Mouse (Mus musculus): ENCODE measurements at regions not wholly inside any gene's neighbourhood (a gene's known extent, or its start where the extent isn't known, plus 50 kb on each side); places are given as distances from the start of the nearest gene placed in this dataset.
A peak's percentile ranks its signal among the peaks of the same experiment; 100 is the strongest.

GRCm38 (mm10) chr10:31076948-31077347 is 234.3 kb upstream of the Hey2 start:
- 0 out of 2 replicates have a peak, but pooled peaks cover 5% of the 10 kb centered on the region for H3K4me1 ChIP-seq (replicated peaks; ENCODE audit: control insufficient read depth, insufficient read depth, low read length)
- no peak overlapping the region for H3K4me2 ChIP-seq (ENCODE audit: low read length)
- no peak overlapping the region for H3K27ac ChIP-seq (ENCODE audit: low read depth)
- 29% methylated on average over 4 of the region's 4 CpGs for WGBS
- H3K4me3 ChIP-seq (ENCODE audit: low read depth, low read length) = no peak overlapping the region
- H3K9me3 ChIP-seq (ENCODE audit: control insufficient read depth, low read length) = no peaks in the 10 kb centered on the region
- no peak for DNase-seq (ENCODE audit: low spot score)
- no peaks in the 10 kb centered on the region for H3K27me3 ChIP-seq (replicated peaks; ENCODE audit: control insufficient read depth, insufficient read depth, low read length)
- no peaks in the 10 kb centered on the region for H3K36me3 ChIP-seq (ENCODE audit: control insufficient read depth, insufficient read depth, low read length)
- ATAC-seq (replicated peaks; ENCODE audit: low FRiP score, low TSS enrichment, low read depth) = no peak
- no peak overlapping the region for H3K9ac ChIP-seq (ENCODE audit: low read length)

GRCm38 (mm10) chr10:31076415-31076814 is 233.8 kb upstream of the Hey2 start:
- Histone ChIP-seq H3K4me3 (ENCODE audit: low read depth, low read length) (no peak overlapping the region), H3K27me3 (replicated peaks; ENCODE audit: control insufficient read depth, insufficient read depth, low read length) (no peaks in the 10 kb centered on the region), H3K9me3 (ENCODE audit: control insufficient read depth, low read length) (no peaks in the 10 kb centered on the region), H3K9ac (ENCODE audit: low read length) (no peak overlapping the region), H3K4me2 (ENCODE audit: low read length) (no peak overlapping the region), H3K27ac (ENCODE audit: low read depth) (no peak overlapping the region), H3K36me3 (ENCODE audit: control insufficient read depth, insufficient read depth, low read length) (no peaks in the 10 kb centered on the region), H3K4me1 (replicated peaks; ENCODE audit: control insufficient read depth, insufficient read depth, low read length) (0 out of 2 replicates have a peak, but pooled peaks cover 5% of the 10 kb centered on the region)
- DNase-seq (ENCODE audit: low spot score) (no peak), ATAC-seq (replicated peaks; ENCODE audit: low FRiP score, low TSS enrichment, low read depth) (no peak)
- WGBS = 67% methylated on average over 8 of the region's 8 CpGs

GRCm38 (mm10) chr10:31074004-31074645 is 231.5 kb upstream of the Hey2 start:
- H3K36me3 ChIP-seq (ENCODE audit: control insufficient read depth, insufficient read depth, low read length) = no peaks in the 10 kb centered on the region
- H3K4me1 ChIP-seq (replicated peaks; ENCODE audit: control insufficient read depth, insufficient read depth, low read length) = 0 out of 2 replicates have a peak, but pooled peaks cover 5% of the 10 kb centered on the region
- H3K9me3 ChIP-seq (ENCODE audit: control insufficient read depth, low read length) = no peaks in the 10 kb centered on the region
- no peak overlapping the region for H3K9ac ChIP-seq (ENCODE audit: low read length)
- no peak overlapping the region for H3K27ac ChIP-seq (ENCODE audit: low read depth)
- WGBS = 46% methylated on average over 4 of the region's 4 CpGs
- no peaks in the 10 kb centered on the region for H3K27me3 ChIP-seq (replicated peaks; ENCODE audit: control insufficient read depth, insufficient read depth, low read length)
- peak; percentile 15 for DNase-seq (ENCODE audit: low spot score)
- no peak overlapping the region for H3K4me2 ChIP-seq (ENCODE audit: low read length)
- ATAC-seq (replicated peaks; ENCODE audit: low FRiP score, low TSS enrichment, low read depth) = no peak
- H3K4me3 ChIP-seq (ENCODE audit: low read depth, low read length) = no peak overlapping the region

- no peak overlapping the region for H3K9ac ChIP-seq (ENCODE audit: low read length)
- no peaks in the 10 kb centered on the region for H3K4me1 ChIP-seq (replicated peaks; ENCODE audit: control insufficient read depth, insufficient read depth, low read length)
- ATAC-seq (replicated peaks; ENCODE audit: low FRiP score, low TSS enrichment, low read depth) (0 out of 2 replicates have a peak, but pooled peaks have one; percentile 47), DNase-seq (ENCODE audit: low spot score) (peak; percentile 12)
- no peak overlapping the region for H3K27ac ChIP-seq (ENCODE audit: low read depth)
- H3K36me3 ChIP-seq (ENCODE audit: control insufficient read depth, insufficient read depth, low read length) = no peaks in the 10 kb centered on the region
- no peaks in the 10 kb centered on the region for H3K27me3 ChIP-seq (replicated peaks; ENCODE audit: control insufficient read depth, insufficient read depth, low read length)
- H3K9me3 ChIP-seq (ENCODE audit: control insufficient read depth, low read length) = no peaks in the 10 kb centered on the region
- no peak overlapping the region for H3K4me3 ChIP-seq (ENCODE audit: low read depth, low read length)
- no peak overlapping the region for H3K4me2 ChIP-seq (ENCODE audit: low read length)
Measured at GRCm38 (mm10) chr10:31068668-31069223, 226.1 kb upstream of the Hey2 start.

GRCm38 (mm10) chr10:31062732-31063131 is 220.1 kb upstream of the Hey2 start:
- H3K27ac ChIP-seq (ENCODE audit: low read depth) = no peak overlapping the region
- no peaks in the 10 kb centered on the region for H3K9me3 ChIP-seq (ENCODE audit: control insufficient read depth, low read length)
- no peak for DNase-seq (ENCODE audit: low spot score)
- no peaks in the 10 kb centered on the region for H3K36me3 ChIP-seq (ENCODE audit: control insufficient read depth, insufficient read depth, low read length)
- no peak overlapping the region for H3K4me3 ChIP-seq (ENCODE audit: low read depth, low read length)
- 13% methylated on average over 2 of the region's 2 CpGs for WGBS
- H3K4me2 ChIP-seq (ENCODE audit: low read length) = no peak overlapping the region
- ATAC-seq (replicated peaks; ENCODE audit: low FRiP score, low TSS enrichment, low read depth) = no peak
- H3K27me3 ChIP-seq (replicated peaks; ENCODE audit: control insufficient read depth, insufficient read depth, low read length) = no peaks in the 10 kb centered on the region
- H3K4me1 ChIP-seq (replicated peaks; ENCODE audit: control insufficient read depth, insufficient read depth, low read length) = no peaks in the 10 kb centered on the region
- no peak overlapping the region for H3K9ac ChIP-seq (ENCODE audit: low read length)

GRCm38 (mm10) chr10:31053260-31053659 is 210.7 kb upstream of the Hey2 start:
- H3K4me3 ChIP-seq (ENCODE audit: low read depth, low read length) = no peak overlapping the region
- H3K4me1 ChIP-seq (replicated peaks; ENCODE audit: control insufficient read depth, insufficient read depth, low read length) = no peaks in the 10 kb centered on the region
- H3K27ac ChIP-seq (ENCODE audit: low read depth) = no peak overlapping the region
- H3K27me3 ChIP-seq (replicated peaks; ENCODE audit: control insufficient read depth, insufficient read depth, low read length) = no peaks in the 10 kb centered on the region
- no peak overlapping the region for H3K9ac ChIP-seq (ENCODE audit: low read length)
- ATAC-seq (replicated peaks; ENCODE audit: low FRiP score, low TSS enrichment, low read depth) (no peak), DNase-seq (ENCODE audit: low spot score) (no peak)
- H3K4me2 ChIP-seq (ENCODE audit: low read length) = no peak overlapping the region
- WGBS = 76% methylated on average over 8 of the region's 8 CpGs
- no peaks in the 10 kb centered on the region for H3K36me3 ChIP-seq (ENCODE audit: control insufficient read depth, insufficient read depth, low read length)
- H3K9me3 ChIP-seq (ENCODE audit: control insufficient read depth, low read length) = no peaks in the 10 kb centered on the region

- Histone ChIP-seq H3K9me3 (ENCODE audit: control insufficient read depth, low read length) (no peaks in the 10 kb centered on the region), H3K4me2 (ENCODE audit: low read length) (no peak overlapping the region), H3K4me1 (replicated peaks; ENCODE audit: control insufficient read depth, insufficient read depth, low read length) (no peaks in the 10 kb centered on the region), H3K4me3 (ENCODE audit: low read depth, low read length) (no peak overlapping the region), H3K27me3 (replicated peaks; ENCODE audit: control insufficient read depth, insufficient read depth, low read length) (no peaks in the 10 kb centered on the region), H3K27ac (ENCODE audit: low read depth) (no peak overlapping the region), H3K36me3 (ENCODE audit: control insufficient read depth, insufficient read depth, low read length) (no peaks in the 10 kb centered on the region), H3K9ac (ENCODE audit: low read length) (no peak overlapping the region)
- ATAC-seq (replicated peaks; ENCODE audit: low FRiP score, low TSS enrichment, low read depth) (no peak), DNase-seq (ENCODE audit: low spot score) (no peak)
- 94% methylated on average over 1 of the region's 1 CpGs for WGBS
Measured at GRCm38 (mm10) chr10:31051222-31051621, 208.6 kb upstream of the Hey2 start.

- Histone ChIP-seq H3K4me3 (ENCODE audit: low read depth, low read length) (no peak overlapping the region), H3K4me2 (ENCODE audit: low read length) (no peak overlapping the region), H3K4me1 (replicated peaks; ENCODE audit: control insufficient read depth, insufficient read depth, low read length) (no peaks in the 10 kb centered on the region), H3K27me3 (replicated peaks; ENCODE audit: control insufficient read depth, insufficient read depth, low read length) (no peaks in the 10 kb centered on the region), H3K36me3 (ENCODE audit: control insufficient read depth, insufficient read depth, low read length) (no peaks in the 10 kb centered on the region), H3K9ac (ENCODE audit: low read length) (no peak overlapping the region), H3K27ac (ENCODE audit: low read depth) (no peak overlapping the region), H3K9me3 (ENCODE audit: control insufficient read depth, low read length) (no peaks in the 10 kb centered on the region)
- 73% methylated on average over 2 of the region's 2 CpGs for WGBS
- DNase-seq (ENCODE audit: low spot score) (no peak), ATAC-seq (replicated peaks; ENCODE audit: low FRiP score, low TSS enrichment, low read depth) (no peak)
Measured at GRCm38 (mm10) chr10:31049352-31049751, 206.8 kb upstream of the Hey2 start.

GRCm38 (mm10) chr10:31035611-31036010 is 193.0 kb upstream of the Hey2 start:
- WGBS = 85% methylated on average over 4 of the region's 4 CpGs
- no peaks in the 10 kb centered on the region for H3K4me1 ChIP-seq (replicated peaks; ENCODE audit: control insufficient read depth, insufficient read depth, low read length)
- DNase-seq (ENCODE audit: low spot score) (no peak), ATAC-seq (replicated peaks; ENCODE audit: low FRiP score, low TSS enrichment, low read depth) (no peak)
- H3K36me3 ChIP-seq (ENCODE audit: control insufficient read depth, insufficient read depth, low read length) = no peaks in the 10 kb centered on the region
- H3K27me3 ChIP-seq (replicated peaks; ENCODE audit: control insufficient read depth, insufficient read depth, low read length) = no peaks in the 10 kb centered on the region
- H3K27ac ChIP-seq (ENCODE audit: low read depth) = no peak overlapping the region
- no peaks in the 10 kb centered on the region for H3K9me3 ChIP-seq (ENCODE audit: control insufficient read depth, low read length)
- H3K4me3 ChIP-seq (ENCODE audit: low read depth, low read length) = no peak overlapping the region
- no peak overlapping the region for H3K4me2 ChIP-seq (ENCODE audit: low read length)
- H3K9ac ChIP-seq (ENCODE audit: low read length) = no peak overlapping the region
